Mouse (Mus musculus): Measurements from ENCODE around the gene Nup214.

- TF ChIP-seq POLR2A (IDR thresholded peaks at IDR 0.05; ENCODE audit: low read depth, low read length) (no peak), CTCF (IDR thresholded peaks at IDR 0.05; ENCODE audit: borderline replicate concordance, insufficient read depth, low read length) (no peak)
Measured at GRCm38 (mm10) chr2:32033436-32033835, 59.2 kb downstream of the Nup214 start.

All from embryonic fibroblast, embryonic 13.5 days (primary cell).